Mouse (Mus musculus): ENCODE data around the gene Rtn4r. TPM values are rescaled to one million over a fixed set of nuclear protein-coding genes. Genes with fewer than 3 reads are reported as not detected.

Rtn4r gene
- polyA plus RNA-seq, 1 experiment, result 18.9 TPM

- WGBS, result 48% methylated on average over 5 of the region's 5 CpGs
- peak; percentile 90 for DNase-seq
- H3K4me3 ChIP-seq (ENCODE audit: insufficient read depth, low read depth, low read length), result no peak overlapping the region
These were observed 19.0 kb upstream of the Rtn4r start for GRCm38 (mm10) chr16:18108221-18108966.

GRCm38 (mm10) chr16:18111042-18111441 is 16.4 kb upstream of the Rtn4r start:
- no peak overlapping the region for H3K4me3 ChIP-seq (ENCODE audit: insufficient read depth, low read depth, low read length)
- no peaks in the 10 kb centered on the region for H3K4me1 ChIP-seq (ENCODE audit: control insufficient read depth, insufficient read depth, low read length)
- H3K27ac ChIP-seq (ENCODE audit: insufficient read depth, low read depth, low read length), result no peak overlapping the region
- DNase-seq, result no peak
- H3K36me3 ChIP-seq (ENCODE audit: control insufficient read depth, insufficient read depth, low read length), result no peaks in the 10 kb centered on the region
- H3K27me3 ChIP-seq (replicated peaks; ENCODE audit: control insufficient read depth, insufficient read depth, low read length), result no peaks in the 10 kb centered on the region
- no peak for TF ChIP-seq CTCF (conservative IDR thresholded peaks at IDR 0.05; ENCODE audit: insufficient read depth, insufficient read length, low read depth, low read length)
- no peak for TF ChIP-seq POLR2A (IDR thresholded peaks at IDR 0.05; ENCODE audit: low read depth, low read length)
- 86% methylated on average over 7 of the region's 7 CpGs for WGBS

More at GRCm38 (mm10) chr16:18108221-18108966, 19.0 kb upstream of the Rtn4r start:
- Histone ChIP-seq H3K27me3 (replicated peaks; ENCODE audit: control insufficient read depth, insufficient read depth, low read length) (no peaks in the 10 kb centered on the region), H3K4me1 (ENCODE audit: control insufficient read depth, insufficient read depth, low read length) (peaks cover 5% of the 10 kb centered on the region; the same call in 1 of the 2 replicates), H3K36me3 (ENCODE audit: control insufficient read depth, insufficient read depth, low read length) (no peaks in the 10 kb centered on the region), H3K27ac (ENCODE audit: insufficient read depth, low read depth, low read length) (no peak overlapping the region)
- TF ChIP-seq POLR2A (IDR thresholded peaks at IDR 0.05; ENCODE audit: low read depth, low read length) (no peak), CTCF (conservative IDR thresholded peaks at IDR 0.05; ENCODE audit: insufficient read depth, insufficient read length, low read depth, low read length) (peak; percentile 98)

DNA sequence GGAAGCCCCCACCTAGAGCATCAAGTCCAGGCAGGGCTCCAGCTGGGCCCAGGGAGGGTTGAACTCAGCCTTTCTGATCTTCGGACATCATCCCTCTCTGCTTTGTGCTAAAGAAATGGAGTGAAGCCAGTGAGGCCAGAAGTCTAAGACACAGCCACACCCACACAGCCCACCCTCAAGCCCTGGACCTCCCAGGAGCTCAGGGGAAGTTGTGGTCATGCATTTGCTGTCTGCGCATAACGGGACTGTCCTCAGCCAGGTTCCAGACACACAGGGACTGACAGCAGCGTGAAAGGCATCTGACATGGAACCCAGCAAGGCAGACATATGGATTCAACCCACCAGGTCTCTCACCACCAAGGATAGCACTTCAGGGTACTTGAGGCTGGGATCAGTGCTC is 11.0 kb upstream of the Rtn4r start:
- Histone ChIP-seq H3K4me1 (ENCODE audit: control insufficient read depth, insufficient read depth, low read length) (no peaks in the 10 kb centered on the region), H3K27me3 (replicated peaks; ENCODE audit: control insufficient read depth, insufficient read depth, low read length) (no peaks in the 10 kb centered on the region), H3K4me3 (ENCODE audit: insufficient read depth, low read depth, low read length) (no peak overlapping the region), H3K36me3 (ENCODE audit: control insufficient read depth, insufficient read depth, low read length) (no peaks in the 10 kb centered on the region), H3K27ac (ENCODE audit: insufficient read depth, low read depth, low read length) (no peak overlapping the region)
- 80% methylated on average over 4 of the region's 4 CpGs for WGBS
- DNase-seq, result no peak
- no peak for TF ChIP-seq CTCF (conservative IDR thresholded peaks at IDR 0.05; ENCODE audit: insufficient read depth, insufficient read length, low read depth, low read length)
- no peak for TF ChIP-seq POLR2A (IDR thresholded peaks at IDR 0.05; ENCODE audit: low read depth, low read length)

- Histone ChIP-seq H3K27ac (ENCODE audit: insufficient read depth, low read depth, low read length) (no peak overlapping the region), H3K27me3 (replicated peaks; ENCODE audit: control insufficient read depth, insufficient read depth, low read length) (no peaks in the 10 kb centered on the region), H3K4me3 (ENCODE audit: insufficient read depth, low read depth, low read length) (no peak overlapping the region), H3K36me3 (ENCODE audit: control insufficient read depth, insufficient read depth, low read length) (no peaks in the 10 kb centered on the region), H3K4me1 (ENCODE audit: control insufficient read depth, insufficient read depth, low read length) (no peaks in the 10 kb centered on the region)
- TF ChIP-seq POLR2A (IDR thresholded peaks at IDR 0.05; ENCODE audit: low read depth, low read length), result no peak
- no peak for TF ChIP-seq CTCF (conservative IDR thresholded peaks at IDR 0.05; ENCODE audit: insufficient read depth, insufficient read length, low read depth, low read length)
- 67% methylated on average over 3 of the region's 3 CpGs for WGBS
- no peak for DNase-seq
These were observed 9.2 kb upstream of the Rtn4r start for GRCm38 (mm10) chr16:18118285-18118684.

GRCm38 (mm10) chr16:18119031-18119730 is 8.3 kb upstream of the Rtn4r start:
- WGBS, result 26% methylated on average over 8 of the region's 8 CpGs
- peak; percentile 43 for DNase-seq
- no peaks in the 10 kb centered on the region for H3K4me1 ChIP-seq (ENCODE audit: control insufficient read depth, insufficient read depth, low read length)
- TF ChIP-seq POLR2A (IDR thresholded peaks at IDR 0.05; ENCODE audit: low read depth, low read length), result no peak
- peak; percentile 68 for TF ChIP-seq CTCF (conservative IDR thresholded peaks at IDR 0.05; ENCODE audit: insufficient read depth, insufficient read length, low read depth, low read length)
- no peaks in the 10 kb centered on the region for H3K27me3 ChIP-seq (replicated peaks; ENCODE audit: control insufficient read depth, insufficient read depth, low read length)
- H3K4me3 ChIP-seq (ENCODE audit: insufficient read depth, low read depth, low read length), result no peak overlapping the region
- H3K36me3 ChIP-seq (ENCODE audit: control insufficient read depth, insufficient read depth, low read length), result no peaks in the 10 kb centered on the region
- H3K27ac ChIP-seq (ENCODE audit: insufficient read depth, low read depth, low read length), result no peak overlapping the region

DNA sequence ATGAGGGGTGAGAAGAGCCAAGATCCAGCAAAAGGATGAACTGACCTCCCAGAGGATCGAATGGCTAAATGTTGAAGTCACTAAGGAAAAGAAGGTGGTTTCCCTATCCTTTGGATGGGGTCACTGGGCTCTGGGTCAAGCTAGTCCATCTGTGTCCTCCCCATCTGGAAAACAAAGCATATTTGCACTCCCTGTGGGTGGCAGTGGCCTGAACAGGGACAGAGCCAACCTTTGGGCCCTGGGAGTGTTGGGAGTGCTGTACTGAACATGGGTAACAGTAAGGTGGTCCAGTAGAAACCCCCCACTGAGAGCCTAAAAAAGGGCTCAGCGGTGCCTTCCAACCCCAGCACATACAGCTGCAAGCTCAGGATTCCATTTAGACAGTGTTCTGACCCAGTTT is 4.7 kb upstream of the Rtn4r start:
- no peaks in the 10 kb centered on the region for H3K4me1 ChIP-seq (ENCODE audit: control insufficient read depth, insufficient read depth, low read length)
- no peaks in the 10 kb centered on the region for H3K36me3 ChIP-seq (ENCODE audit: control insufficient read depth, insufficient read depth, low read length)
- no peak for TF ChIP-seq CTCF (conservative IDR thresholded peaks at IDR 0.05; ENCODE audit: insufficient read depth, insufficient read length, low read depth, low read length)
- no peak for TF ChIP-seq POLR2A (IDR thresholded peaks at IDR 0.05; ENCODE audit: low read depth, low read length)
- H3K27me3 ChIP-seq (replicated peaks; ENCODE audit: control insufficient read depth, insufficient read depth, low read length), result no peaks in the 10 kb centered on the region; the same call in 1 of the 2 replicates
- no peak for DNase-seq
- H3K4me3 ChIP-seq (ENCODE audit: insufficient read depth, low read depth, low read length), result no peak overlapping the region
- 71% methylated on average over 2 of the region's 2 CpGs for WGBS
- H3K27ac ChIP-seq (ENCODE audit: insufficient read depth, low read depth, low read length), result no peak overlapping the region

- Histone ChIP-seq H3K27me3 (replicated peaks; ENCODE audit: control insufficient read depth, insufficient read depth, low read length) (no peaks in the 10 kb centered on the region; the same call in 1 of the 2 replicates), H3K36me3 (ENCODE audit: control insufficient read depth, insufficient read depth, low read length) (no peaks in the 10 kb centered on the region), H3K27ac (ENCODE audit: insufficient read depth, low read depth, low read length) (no peak overlapping the region), H3K4me1 (ENCODE audit: control insufficient read depth, insufficient read depth, low read length) (no peaks in the 10 kb centered on the region), H3K4me3 (ENCODE audit: insufficient read depth, low read depth, low read length) (no peak overlapping the region)
- 63% methylated on average over 1 of the region's 1 CpGs for WGBS
- TF ChIP-seq POLR2A (IDR thresholded peaks at IDR 0.05; ENCODE audit: low read depth, low read length) (no peak), CTCF (conservative IDR thresholded peaks at IDR 0.05; ENCODE audit: insufficient read depth, insufficient read length, low read depth, low read length) (no peak)
- no peak for DNase-seq
These were observed 4.0 kb upstream of the Rtn4r start for GRCm38 (mm10) chr16:18123471-18123870.

Measured in kidney, adult 2 months (tissue).